Mouse (Mus musculus) urinary bladder, postnatal 25 days (tissue): ENCODE data around the gene Rapgef4.

ENCODE experiments used
- DNase-seq: peaks from one replicate; pipeline ENCODE4 v3.0.0; 2022; ENCODE audit warnings: low spot score

Rapgef4 gene

GRCm38 (mm10) chr2:71980771-71981342 is at the start of gene Rapgef4:
TSS of gene Rapgef4 (plus strand) at chr2:71981240.
- DNase-seq = peak; percentile 6

DNA sequence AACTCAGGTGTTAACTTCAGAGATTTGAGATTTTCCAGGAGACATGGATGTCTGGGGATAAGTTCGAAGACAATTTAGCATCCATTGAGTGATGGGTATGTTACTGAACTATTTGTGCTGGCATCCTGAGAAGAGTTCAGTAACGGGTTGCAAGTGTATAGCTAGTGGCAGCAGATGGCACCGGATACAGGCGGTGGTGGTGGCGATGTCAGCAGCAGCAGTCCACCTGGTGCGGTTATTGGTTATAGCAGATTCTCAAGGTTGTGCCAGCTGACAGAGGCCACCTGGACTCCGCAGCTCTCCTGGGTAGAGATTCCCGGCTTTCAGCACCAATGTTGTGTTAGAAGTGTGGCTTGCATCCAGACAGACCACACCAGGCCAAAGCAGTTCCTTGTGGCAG is 47.0 kb upstream of the Rapgef4 start:
- no peak for DNase-seq

DNA sequence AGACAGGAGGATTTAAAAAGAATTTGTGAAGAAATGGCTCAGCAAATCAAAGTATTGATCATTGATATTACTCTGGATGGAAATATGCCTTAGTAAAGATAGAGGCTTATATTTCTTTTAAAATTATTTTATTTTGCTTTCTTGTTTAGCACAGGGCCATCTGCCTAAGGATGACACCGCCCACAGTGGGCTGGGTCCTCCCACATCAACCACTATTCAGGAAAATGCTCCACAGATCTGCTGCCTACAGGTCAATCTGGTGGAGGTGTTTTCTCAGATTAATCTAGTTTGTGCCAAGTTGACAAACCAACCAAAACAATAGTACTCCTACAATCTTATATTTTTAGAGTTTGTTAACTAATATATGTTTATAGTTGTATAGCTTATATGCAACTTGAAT is 44.3 kb upstream of the Rapgef4 start:
- no peak for DNase-seq

- no peak for DNase-seq
These were observed 43.3 kb upstream of the Rapgef4 start for GRCm38 (mm10) chr2:71937649-71938308.

DNA sequence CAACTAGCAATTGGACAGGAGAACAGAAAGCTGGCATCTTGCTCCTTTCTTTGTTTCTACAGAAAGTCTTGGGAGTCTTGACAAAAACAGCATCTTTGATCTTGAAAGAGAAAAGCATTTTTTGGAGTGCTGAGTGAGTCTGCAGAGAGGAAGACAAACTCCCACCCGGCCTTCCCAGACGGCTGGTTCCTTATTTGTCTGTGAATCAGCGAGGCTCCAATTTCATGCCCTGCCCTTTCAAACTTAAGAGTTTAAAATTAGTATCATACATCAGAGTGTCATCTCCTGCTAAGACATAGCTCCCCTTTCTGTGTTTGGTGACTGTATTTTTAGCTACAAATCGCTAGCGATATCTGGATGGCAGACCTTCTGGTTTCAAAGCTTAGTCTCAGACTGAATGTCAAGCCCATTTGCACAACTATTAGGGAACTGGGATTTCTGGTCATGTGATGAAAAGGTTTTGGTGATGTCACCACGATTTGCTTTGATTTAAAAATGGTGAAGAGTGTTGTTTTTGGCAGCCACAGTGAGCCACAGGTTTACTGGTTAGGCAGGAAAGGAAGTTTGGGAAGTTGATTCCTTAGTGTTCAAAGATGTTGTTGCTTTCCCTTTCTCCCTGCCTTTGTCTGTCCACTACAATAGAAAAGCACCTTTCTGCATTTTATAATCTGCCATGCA is 42.2 kb upstream of the Rapgef4 start:
- DNase-seq = no peak

GRCm38 (mm10) chr2:71941005-71941720 is 39.9 kb upstream of the Rapgef4 start:
- DNase-seq = no peak

- no peak for DNase-seq
These were observed 39.3 kb upstream of the Rapgef4 start for GRCm38 (mm10) chr2:71941721-71942087.

GRCm38 (mm10) chr2:71951212-71951611 is 29.8 kb upstream of the Rapgef4 start:
- no peak for DNase-seq

- peak; percentile 21 for DNase-seq
These were observed 25.4 kb upstream of the Rapgef4 start for GRCm38 (mm10) chr2:71955637-71956036.

DNA sequence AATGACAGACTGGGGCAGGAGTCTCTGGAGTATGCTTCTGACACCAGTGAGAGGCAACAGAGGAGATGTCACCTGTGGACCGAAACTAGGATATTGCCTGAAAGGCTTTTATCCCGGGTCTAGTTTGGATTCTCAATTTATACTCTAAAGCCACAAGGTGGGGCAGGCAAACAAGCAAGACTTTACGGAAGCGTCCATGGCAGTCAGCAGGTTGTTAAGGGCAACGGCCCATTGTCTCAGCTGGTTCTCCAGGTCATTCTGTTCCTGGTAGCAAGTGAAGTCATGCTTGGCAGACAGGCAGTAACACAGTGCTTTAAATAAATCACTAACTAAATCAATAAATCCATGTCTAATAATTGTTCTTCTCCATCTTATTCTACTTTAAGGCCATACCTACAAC is 24.6 kb upstream of the Rapgef4 start:
- DNase-seq = no peak

GRCm38 (mm10) chr2:71957951-71958350 is 23.1 kb upstream of the Rapgef4 start:
- DNase-seq = no peak

DNA sequence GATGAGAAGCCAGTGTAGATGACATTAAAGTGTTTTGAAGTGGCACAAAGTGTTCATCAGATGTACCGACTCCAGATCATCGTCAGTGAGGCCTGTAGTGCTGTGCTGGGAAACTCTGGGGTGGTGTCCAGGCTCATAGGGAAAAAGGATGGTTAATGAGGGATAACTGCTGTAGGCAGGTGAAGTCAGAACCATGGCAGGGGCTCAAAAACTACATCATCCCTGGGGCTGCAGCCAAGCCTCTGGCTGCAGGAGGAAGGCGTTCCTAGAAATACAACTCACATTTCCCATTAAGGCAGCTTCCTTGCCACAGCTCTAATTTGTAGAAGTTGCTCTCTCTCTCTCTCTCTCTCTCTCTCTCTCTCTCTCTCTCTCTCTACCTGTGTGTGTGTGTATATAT is 22.6 kb upstream of the Rapgef4 start:
- peak; percentile 43 for DNase-seq

- DNase-seq = no peak
These were observed 16.8 kb upstream of the Rapgef4 start for GRCm38 (mm10) chr2:71964216-71964615.

- peak; percentile 27 for DNase-seq
These were observed 15.6 kb upstream of the Rapgef4 start for GRCm38 (mm10) chr2:71965476-71965875.

DNA sequence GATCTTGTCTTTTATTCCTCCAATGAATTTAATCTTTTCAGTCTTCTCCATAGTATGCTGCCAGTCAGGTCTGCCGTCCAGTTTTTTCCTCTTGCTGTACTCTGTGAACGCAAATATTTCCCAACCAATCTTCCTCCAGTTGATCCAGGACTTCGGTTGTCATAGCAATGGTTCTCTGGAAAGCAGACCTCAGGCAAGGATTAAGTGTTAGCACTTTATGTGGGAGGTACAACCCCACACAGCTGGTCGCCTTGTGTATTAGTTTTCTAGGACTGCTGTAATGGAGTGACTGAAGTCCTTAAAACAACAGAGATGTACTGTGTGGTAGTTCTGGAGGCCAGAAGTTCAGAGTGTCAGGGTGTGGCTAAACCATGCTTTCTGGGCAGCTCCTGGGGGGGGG is 14.3 kb upstream of the Rapgef4 start:
- no peak for DNase-seq

- DNase-seq = no peak
These were observed 13.2 kb upstream of the Rapgef4 start for GRCm38 (mm10) chr2:71967855-71968254.

- DNase-seq = no peak
These were observed 7.4 kb upstream of the Rapgef4 start for GRCm38 (mm10) chr2:71973646-71974045.

GRCm38 (mm10) chr2:71974143-71974846 is 6.7 kb upstream of the Rapgef4 start:
- no peak for DNase-seq

DNA sequence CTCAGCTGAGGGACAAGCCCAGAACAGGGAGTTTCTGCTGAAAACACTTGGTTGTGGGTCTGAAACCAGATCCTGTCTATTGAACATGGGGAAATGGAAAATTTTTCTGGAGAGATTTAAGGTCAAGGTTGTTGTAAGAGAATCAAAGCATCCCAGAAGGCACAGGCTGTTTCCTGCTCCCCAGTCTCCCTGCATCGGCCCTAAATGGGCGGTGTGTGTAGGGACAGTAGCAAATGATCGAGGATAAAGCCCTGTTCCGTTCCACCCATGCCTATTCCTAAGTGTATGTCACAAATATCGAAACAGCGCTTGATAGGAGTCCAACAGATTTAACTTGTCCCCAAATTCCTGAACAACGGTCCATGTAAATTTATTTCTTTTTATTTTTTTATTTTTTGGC is 1.1 kb upstream of the Rapgef4 start:
- DNase-seq = no peak

DNA sequence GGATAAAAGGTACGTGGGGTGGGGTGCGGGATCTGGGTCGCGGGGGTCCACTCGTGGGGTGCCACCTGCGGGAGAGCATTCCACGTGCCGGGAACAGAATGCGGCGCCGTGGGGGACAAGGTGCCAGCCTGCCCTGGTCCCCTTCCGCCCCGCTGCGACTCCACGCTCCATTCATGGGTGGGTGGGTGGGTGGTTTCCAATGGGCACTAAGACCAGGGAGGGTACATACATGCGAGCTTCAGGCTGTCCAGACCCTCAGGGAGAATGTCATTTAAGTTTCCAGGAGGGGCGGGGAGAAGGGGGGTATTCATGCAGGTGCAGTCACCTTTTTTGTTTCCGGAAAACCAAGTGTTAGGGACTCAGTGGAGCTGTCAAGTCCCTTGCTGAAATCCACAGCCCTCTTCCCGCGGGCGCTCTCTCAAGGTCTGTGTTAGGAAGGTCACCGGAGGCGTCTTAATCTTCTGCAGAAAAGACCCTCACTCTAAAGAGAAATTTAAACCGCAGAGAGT is 357 bp downstream of the Rapgef4 start:
- no peak for DNase-seq

DNA sequence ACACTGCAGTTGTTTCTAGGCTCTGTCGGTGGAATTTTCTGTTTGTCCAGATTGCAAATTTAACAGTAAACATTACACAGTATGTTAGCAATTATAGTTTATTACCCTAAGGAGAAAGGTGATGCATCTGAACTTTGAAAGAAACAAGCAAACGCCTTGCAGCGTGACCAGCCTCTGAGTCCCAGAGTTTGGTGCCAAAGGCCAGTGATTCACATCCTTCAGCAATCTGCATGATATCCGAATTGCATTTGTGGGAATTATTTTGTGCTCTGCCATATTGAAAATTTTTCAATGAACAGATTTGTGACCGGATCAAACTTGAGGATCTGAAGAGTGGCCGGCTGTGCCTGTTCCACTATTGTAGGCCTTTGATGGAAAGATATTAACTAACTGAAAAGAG is 856 bp downstream of the Rapgef4 start:
- DNase-seq = no peak
